Mouse (Mus musculus) CH12.LX (cell line): Measurements from ENCODE around the gene Asb15. TPM values are rescaled to one million over a fixed set of nuclear protein-coding genes. Genes with fewer than 3 reads are reported as not detected.

ENCODE experiments used
- DNase-seq: peaks from one replicate; pipeline ENCODE4 v3.0.0-alpha.2; 2013; ENCODE audit errors: extremely low read depth
- H3K27ac ChIP-seq: 2 replicates; pipeline ENCODE4 v1.5.1; 2012; ENCODE audit warnings: low read depth, mild to moderate bottlenecking, control low read depth, moderate library complexity; ENCODE audit not compliant: insufficient read depth
- H3K27me3 ChIP-seq: replicated peaks from 2 replicates; pipeline ENCODE3; 2012; ENCODE audit warnings: inconsistent platforms
- H3K36me3 ChIP-seq, 2 experiments: replicated peaks in 1 of 2; 2 replicates each; pipeline versions ENCODE3 to v1.6.1; 2012; ENCODE audit warnings: inconsistent platforms in 1 of 2, low read length in 1 of 2, mild to moderate bottlenecking in 1 of 2, mixed read lengths in 1 of 2, moderate library complexity in 1 of 2; ENCODE audit not compliant: control insufficient read depth in 1 of 2, insufficient read depth in 1 of 2
- H3K4me1 ChIP-seq, 2 experiments: 2 replicates each; pipeline ENCODE4 v1.6.1; 2012; ENCODE audit warnings: inconsistent platforms in 1 of 2, moderate library complexity in 1 of 2; ENCODE audit not compliant: insufficient read depth in 2 of 2, control insufficient read depth in 1 of 2
- H3K4me2 ChIP-seq: 2 replicates; pipeline ENCODE4 v1.6.1; 2012; ENCODE audit warnings: low read depth, mild to moderate bottlenecking, control low read depth; ENCODE audit not compliant: poor library complexity, insufficient read depth, severe bottlenecking
- H3K4me3 ChIP-seq, 3 experiments: fragments of 150-350 bp in 1 of 3; sonication (generic) in 1 of 3; replicated peaks in 1 of 3; 2 replicates each; pipeline versions ENCODE3 to v1.5.1; 2011 to 2012; ENCODE audit warnings: low read depth in 2 of 3, low read length in 2 of 3, mild to moderate bottlenecking in 2 of 3, moderate library complexity in 2 of 3, control low read depth in 1 of 3, improper control_type of control experiment in 1 of 3, inconsistent platforms in 1 of 3, mixed read lengths in 1 of 3; ENCODE audit not compliant: poor library complexity in 1 of 3
- H3K79me2 ChIP-seq: replicated peaks from 2 replicates; pipeline ENCODE4 v1.6.1; 2012; ENCODE audit warnings: mild to moderate bottlenecking, moderate library complexity; ENCODE audit not compliant: control insufficient read depth, poor library complexity, insufficient read depth, severe bottlenecking; ENCODE audit errors: extremely low read depth
- H3K9ac ChIP-seq: 2 replicates; pipeline ENCODE4 v1.6.1; 2012; ENCODE audit warnings: low read depth, mild to moderate bottlenecking, control low read depth, moderate library complexity; ENCODE audit not compliant: insufficient read depth
- H3K9me3 ChIP-seq: replicated peaks from 2 replicates; pipeline ENCODE3; 2012; ENCODE audit warnings: low read length, inconsistent platforms, mixed read lengths
- BHLHE40 ChIP-seq: IDR thresholded peaks from 2 replicates; pipeline ENCODE4 v1.6.1; 2011; ENCODE audit warnings: mild to moderate bottlenecking, low read depth, low read length, improper control_type of control experiment
- CHD1 ChIP-seq: IDR thresholded peaks from 2 replicates; pipeline ENCODE4 v1.6.1; 2012; ENCODE audit warnings: low read depth, low read length, improper control_type of control experiment, inconsistent platforms
- E2F4 ChIP-seq: IDR thresholded peaks from 2 replicates; pipeline ENCODE4 v1.6.1; 2011; ENCODE audit warnings: low read depth, low read length, improper control_type of control experiment; ENCODE audit not compliant: insufficient replicate concordance
- EP300 ChIP-seq: IDR thresholded peaks from 2 replicates; pipeline ENCODE4 v1.6.1; 2011; ENCODE audit warnings: low read length, improper control_type of control experiment
- IRF4 ChIP-seq: IDR thresholded peaks from 2 replicates; pipeline ENCODE4 v1.6.1; 2014; ENCODE audit warnings: low read depth, mild to moderate bottlenecking, inconsistent platforms, low read length, improper control_type of control experiment
- MAX ChIP-seq: IDR thresholded peaks from 2 replicates; pipeline ENCODE4 v1.6.1; 2011; ENCODE audit warnings: low read length, improper control_type of control experiment
- MAZ ChIP-seq: IDR thresholded peaks from 2 replicates; pipeline ENCODE4 v1.6.1; 2012; ENCODE audit warnings: low read depth, mild to moderate bottlenecking, inconsistent platforms, low read length, improper control_type of control experiment, moderate library complexity
- MEF2A ChIP-seq: IDR thresholded peaks from 2 replicates; pipeline ENCODE4 v1.6.1; 2014; ENCODE audit warnings: low read depth, mild to moderate bottlenecking, inconsistent platforms, low read length, improper control_type of control experiment, borderline replicate concordance
- MXI1 ChIP-seq: IDR thresholded peaks from 2 replicates; pipeline ENCODE4 v1.6.1; 2011; ENCODE audit warnings: mild to moderate bottlenecking, low read depth, low read length, improper control_type of control experiment
- PAX5 ChIP-seq: IDR thresholded peaks from 2 replicates; pipeline ENCODE4 v1.6.1; 2012; ENCODE audit warnings: low read length, inconsistent platforms, mixed read lengths
- POLR2A ChIP-seq: IDR thresholded peaks from 2 replicates; pipeline ENCODE4 v1.6.1; 2011; ENCODE audit warnings: low read depth, mild to moderate bottlenecking, improper control_type of control experiment, low read length
- SMC3 ChIP-seq: IDR thresholded peaks from 2 replicates; pipeline ENCODE4 v1.6.1; 2011; ENCODE audit warnings: low read depth, low read length, improper control_type of control experiment
- TCF12 ChIP-seq: IDR thresholded peaks from 2 replicates; pipeline ENCODE4 v1.6.1; 2014; ENCODE audit warnings: low read depth, mild to moderate bottlenecking, inconsistent platforms, low read length, improper control_type of control experiment
- UBTF ChIP-seq: IDR thresholded peaks from 2 replicates; pipeline ENCODE4 v1.6.1; 2012; ENCODE audit warnings: low read depth, mild to moderate bottlenecking, inconsistent platforms, low read length, improper control_type of control experiment, moderate library complexity
- USF1 ChIP-seq: IDR thresholded peaks from 2 replicates; pipeline ENCODE4 v1.6.1; 2014; ENCODE audit warnings: low read depth, mild to moderate bottlenecking, inconsistent platforms, low read length, improper control_type of control experiment
- ZKSCAN1 ChIP-seq: IDR thresholded peaks from 2 replicates; pipeline ENCODE4 v1.6.1; 2012; ENCODE audit warnings: low read depth, inconsistent platforms, low read length, improper control_type of control experiment, borderline replicate concordance
- ZMIZ1 ChIP-seq: IDR thresholded peaks from 2 replicates; pipeline ENCODE4 v1.6.1; 2012; ENCODE audit warnings: low read depth, mild to moderate bottlenecking, inconsistent platforms, low read length, improper control_type of control experiment
- dilution Hi-C: fragments of 300-500 bp; cut with MboI; formaldehyde crosslinking; loops from 2 replicates; pipeline ENCODE4 v1.14.3; 2020; ENCODE audit warnings: low sequenced_read_pairs; ENCODE audit not compliant: extremely low pct_unique_long_range_greater_than_20kb, extremely low pct_ligation_motif_present
- in situ Hi-C: fragments of 300-500 bp; cut with MboI; formaldehyde crosslinking; loops from 3 replicates; pipeline ENCODE4 v1.14.3; 2019; ENCODE audit warnings: low sequenced_read_pairs, low pct_ligation_motif_present, low pct_unique_long_range_greater_than_20kb, mixed read lengths
- polyA plus RNA-seq: library from polyadenylated mRNA; unstranded; fragments of >175 nt; gene quantifications from 2 replicates; pipeline ENCODE4 v1.2.1, GENCODE M21; 2012; ENCODE audit warnings: low read depth; ENCODE audit not compliant: insufficient read length
- total RNA-seq, 2 experiments: library from RNA; depleted of rRNA; stranded (reverse); fragments of 300-350 nt in 1 of 2; fragments of >200 nt in 1 of 2; gene quantifications; 2 replicates each; pipeline ENCODE4 v1.2.3; 2012 to 2014

The Asb15 gene
- total and polyA plus RNA-seq, 3 experiments = 0.10 TPM; not detected in 2

DNA sequence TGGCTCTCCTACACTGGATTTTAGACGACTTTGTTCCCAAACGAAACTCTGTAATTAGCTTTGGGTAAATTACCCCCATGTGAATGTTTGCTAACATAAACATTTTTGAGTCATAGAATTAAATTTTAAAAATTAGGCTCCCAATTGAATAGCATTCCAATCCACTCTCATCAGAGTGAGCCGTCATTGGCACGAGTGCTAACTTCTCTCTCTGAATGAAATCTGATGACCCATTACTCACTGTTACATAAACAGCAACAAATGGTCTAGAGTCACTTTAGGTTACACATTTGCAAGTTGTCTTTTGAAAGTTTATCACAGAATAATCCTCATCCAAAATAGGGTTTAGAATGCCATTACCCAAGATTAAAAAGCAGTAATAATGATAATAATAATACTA lies 81.6 kb downstream of the Asb15 start:
- dilution Hi-C loops (no loop called here), in situ Hi-C loops (no loop called here)
- Histone ChIP-seq H3K4me1 (peaks cover 4 to 22% of the 10 kb centered on the region in 2 experiments), H3K9me3 (no peaks in the 10 kb centered on the region), H3K27me3 (no peaks in the 10 kb centered on the region), H3K4me3 (no peak overlapping the region), H3K27ac (no peak overlapping the region), H3K36me3 (peaks cover 2 to 19% of the 10 kb centered on the region in 2 experiments), H3K9ac (no peak overlapping the region), H3K79me2 (no peaks in the 10 kb centered on the region), H3K4me2 (no peak overlapping the region)
- TF ChIP-seq POLR2A (no peak), CHD1 (no peak), MAZ (no peak), EP300 (no peak), ZKSCAN1 (no peak), IRF4 (no peak), MAX (no peak), MEF2A (no peak), SMC3 (no peak), BHLHE40 (no peak), TCF12 (no peak), UBTF (no peak)
- no peak for DNase-seq

DNA sequence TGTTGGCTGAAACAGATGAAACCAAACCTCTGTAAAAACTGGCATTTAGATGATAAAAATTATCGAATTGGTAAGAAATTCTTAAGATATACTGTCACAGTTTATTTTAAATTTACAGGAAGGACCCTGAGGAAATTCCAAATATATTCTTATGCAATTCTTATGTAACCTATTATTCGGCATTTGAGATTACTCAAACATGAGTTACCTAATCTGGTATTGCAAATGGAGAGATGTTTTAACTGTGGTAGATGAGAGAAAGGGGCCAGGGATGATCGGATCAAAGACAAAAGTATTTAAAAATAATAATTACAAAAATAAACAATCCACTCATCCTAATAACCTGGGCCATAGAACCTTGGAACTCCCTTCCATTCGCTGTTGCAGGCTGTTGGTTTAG lies 82.4 kb downstream of the Asb15 start:
- in situ Hi-C loops = no loop called here
- Histone ChIP-seq H3K36me3 (peaks cover 6 to 27% of the 10 kb centered on the region in 2 experiments), H3K9ac (no peak overlapping the region), H3K27me3 (no peaks in the 10 kb centered on the region), H3K4me3 (no peak overlapping the region), H3K4me2 (no peak overlapping the region), H3K27ac (no peak overlapping the region), H3K79me2 (no peaks in the 10 kb centered on the region), H3K4me1 (peaks cover 4 to 22% of the 10 kb centered on the region in 2 experiments), H3K9me3 (no peaks in the 10 kb centered on the region)
- dilution Hi-C loops = no loop called here
- TF ChIP-seq ZMIZ1 (no peak), ZKSCAN1 (no peak), PAX5 (no peak), TCF12 (no peak), E2F4 (no peak), MXI1 (no peak), USF1 (no peak)
- DNase-seq = no peak
